Mouse (Mus musculus): ENCODE measurements around the gene Utp11.

DNA sequence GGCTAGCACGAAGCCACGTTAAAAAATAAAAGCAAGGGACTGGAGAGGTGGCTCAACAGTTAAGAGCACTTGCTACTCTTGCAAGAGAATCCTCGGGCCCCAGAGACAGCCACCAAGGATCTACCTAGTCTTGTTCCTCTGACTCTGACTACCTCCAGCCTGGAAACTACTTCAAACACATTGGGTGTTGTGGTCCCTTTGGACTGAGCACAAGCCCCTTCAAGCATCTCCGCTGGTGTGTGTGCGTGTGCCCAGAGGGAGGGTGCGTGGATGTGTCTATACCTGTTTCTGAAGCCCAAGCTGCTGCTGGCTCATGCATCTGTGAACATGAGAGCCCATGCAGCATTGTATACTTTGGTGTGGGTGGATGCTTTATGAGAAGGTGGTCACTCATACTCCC, 17.4 kb downstream of the Utp11 start:
- TF ChIP-seq ZC3H11A (IDR thresholded peaks at IDR 0.05; ENCODE audit: borderline replicate concordance, low read depth, low read length) (no peak), ZNF384 (IDR thresholded peaks at IDR 0.05; ENCODE audit: low read depth, low read length) (no peak), HCFC1 (IDR thresholded peaks at IDR 0.05; ENCODE audit: borderline replicate concordance, insufficient read depth, low read length) (no peak), MAFK (IDR thresholded peaks at IDR 0.05; ENCODE audit: insufficient read depth, low read depth, low read length) (no peak), CHD2 (IDR thresholded peaks at IDR 0.05; ENCODE audit: low read depth, low read length) (no peak)
